Mouse (Mus musculus) regulatory T cell (primary cell): ENCODE results near the gene Pxt1.

ENCODE experiments used
- in situ Hi-C: fragments of 300-600 bp; cut with MboI, MseI; formaldehyde crosslinking; loops from one replicate; pipeline ENCODE4 v1.15.1; 2025; ENCODE audit warnings: high pct_unique_total_duplicates

Gene Pxt1

DNA sequence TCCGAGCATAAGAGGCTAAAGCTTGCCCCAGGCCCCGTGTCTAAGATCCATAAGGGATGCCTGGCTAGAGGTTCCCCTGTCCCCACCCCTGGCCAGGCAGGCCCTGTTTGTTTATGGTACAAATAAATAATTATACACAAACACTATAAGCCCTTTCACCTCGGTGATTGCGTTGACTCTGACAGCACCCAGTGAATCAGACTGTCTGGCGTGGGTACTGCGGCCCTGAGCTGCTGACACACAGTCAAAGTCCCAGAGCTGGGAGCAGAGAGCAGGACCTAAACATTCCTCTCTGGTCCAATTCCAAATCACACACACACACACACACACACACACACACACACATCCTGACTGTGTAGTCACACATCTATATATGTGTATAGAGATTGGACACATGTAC is 29.7 kb downstream of the Pxt1 start:
- in situ Hi-C loops, result no loop called here

DNA sequence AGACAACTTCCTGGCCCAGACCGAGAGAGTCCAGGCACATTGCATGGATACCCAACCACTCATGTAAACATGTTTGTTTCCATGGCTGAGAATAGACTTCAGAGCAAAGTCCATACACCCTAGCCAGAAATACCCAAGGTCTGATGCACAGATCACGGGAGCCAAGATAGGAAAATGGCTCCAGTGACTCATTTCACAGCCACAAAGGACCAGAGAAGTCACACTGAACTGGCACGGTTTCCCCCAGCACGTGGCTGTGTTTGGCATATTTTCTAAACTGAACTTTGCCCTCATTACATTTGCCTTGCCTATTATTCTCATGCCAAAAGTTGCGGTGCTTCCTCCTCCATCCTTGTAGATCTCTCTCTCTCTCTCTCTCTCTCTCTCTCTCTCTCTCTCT is 30.4 kb downstream of the Pxt1 start:
- in situ Hi-C loops, result no loop called here

DNA sequence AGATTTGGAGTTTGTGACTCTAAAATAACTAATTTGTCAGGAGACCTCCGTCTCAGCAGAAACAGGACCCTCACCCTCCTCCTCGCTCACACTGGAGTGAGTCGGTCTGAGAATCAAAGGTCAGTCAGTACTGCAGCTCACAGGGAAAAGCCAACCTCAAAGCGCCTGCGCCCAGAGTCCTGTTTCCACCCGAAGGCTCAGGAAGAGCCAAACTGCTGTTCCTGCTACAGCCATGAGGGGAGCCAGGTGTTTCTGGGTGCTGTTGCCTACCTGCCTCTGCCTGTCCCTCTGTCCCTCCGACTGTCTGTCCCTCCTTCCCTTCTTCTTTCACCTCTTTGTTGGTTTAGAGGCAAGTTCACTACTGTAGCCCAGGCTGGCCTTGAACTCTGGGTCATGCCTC is 33.5 kb downstream of the Pxt1 start:
- in situ Hi-C loops, result no loop called here

DNA sequence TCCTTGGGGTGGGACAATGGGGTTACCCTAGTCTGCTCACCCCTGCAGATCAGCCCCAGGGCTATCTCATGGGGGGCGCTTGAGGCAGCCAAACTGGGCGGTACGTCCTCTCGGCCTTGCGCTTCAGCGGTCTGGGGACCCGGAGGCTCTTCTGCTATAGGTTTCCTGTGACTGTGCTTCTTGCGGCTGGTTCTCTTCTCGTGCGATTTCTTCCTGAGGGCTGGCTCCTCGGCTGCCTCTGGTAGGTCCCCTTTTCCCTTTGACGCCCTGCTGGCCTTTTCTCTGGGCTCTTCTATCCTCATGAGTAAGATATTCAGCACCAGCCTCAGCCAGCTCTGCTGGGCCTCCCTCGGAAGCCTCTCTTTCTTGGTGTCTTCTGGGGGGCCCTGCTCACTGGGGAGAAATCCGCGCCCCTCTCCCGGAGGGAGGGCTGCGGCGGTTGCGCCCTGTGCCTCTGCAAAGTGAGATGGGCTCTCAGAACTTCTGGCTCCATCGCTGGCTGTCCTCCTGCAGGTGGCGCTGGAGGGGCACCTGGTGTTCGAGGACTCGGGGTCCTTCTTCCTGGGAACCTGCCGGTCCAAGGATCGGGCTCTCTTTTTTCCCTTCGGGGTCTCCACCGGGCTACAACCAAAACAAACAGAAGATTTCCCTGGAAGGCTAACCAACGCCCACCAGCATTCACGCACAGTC is 34.2 kb downstream of the Pxt1 start:
- in situ Hi-C loops, result no loop called here

DNA sequence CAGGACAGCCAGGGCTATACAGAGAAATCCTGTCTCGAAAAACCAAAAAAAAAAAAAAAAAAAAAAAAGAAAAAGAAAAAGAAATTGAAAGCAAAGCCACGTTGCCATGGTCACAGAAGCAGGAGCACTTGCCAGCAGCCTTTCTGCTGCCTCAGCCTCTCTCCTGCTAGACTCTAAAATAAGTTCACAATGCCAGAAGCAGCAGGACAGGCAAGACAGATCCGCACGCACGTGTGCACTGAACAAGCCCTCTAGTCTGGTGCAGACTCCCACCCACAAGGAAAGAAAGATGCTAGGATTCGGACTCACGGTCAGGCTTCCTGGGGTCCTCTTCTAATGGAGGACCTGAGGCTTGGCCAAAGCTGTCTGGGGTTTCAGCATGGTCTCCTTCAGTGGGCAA is 35.7 kb downstream of the Pxt1 start:
- in situ Hi-C loops, result no loop called here

DNA sequence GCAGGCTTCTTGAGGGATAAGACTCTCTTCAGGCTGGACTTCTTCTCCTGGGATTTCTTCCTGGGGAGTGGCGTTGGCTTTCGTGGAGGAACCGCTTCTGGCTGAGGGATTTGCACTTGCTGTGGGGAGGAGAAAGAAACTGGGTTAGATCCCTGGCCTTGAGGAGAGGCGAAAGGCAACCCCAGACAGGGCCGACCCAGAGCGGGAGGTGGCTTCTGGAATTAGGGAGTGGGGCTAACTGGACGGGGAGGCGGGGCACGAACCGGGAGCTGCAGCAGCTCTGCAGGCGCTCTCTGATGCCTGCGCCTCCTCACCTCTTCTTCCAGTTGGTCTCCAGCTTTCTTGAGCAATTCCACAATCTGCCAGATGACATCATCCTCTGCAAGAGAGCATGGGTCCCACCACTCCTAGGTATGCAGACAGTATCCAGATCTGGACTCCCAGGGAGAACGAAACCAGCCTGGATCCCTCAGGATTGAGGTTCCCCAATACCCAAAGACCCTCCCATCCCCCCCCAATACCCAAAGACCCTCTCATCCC is 38.2 kb downstream of the Pxt1 start:
- in situ Hi-C loops, result no loop called here

DNA sequence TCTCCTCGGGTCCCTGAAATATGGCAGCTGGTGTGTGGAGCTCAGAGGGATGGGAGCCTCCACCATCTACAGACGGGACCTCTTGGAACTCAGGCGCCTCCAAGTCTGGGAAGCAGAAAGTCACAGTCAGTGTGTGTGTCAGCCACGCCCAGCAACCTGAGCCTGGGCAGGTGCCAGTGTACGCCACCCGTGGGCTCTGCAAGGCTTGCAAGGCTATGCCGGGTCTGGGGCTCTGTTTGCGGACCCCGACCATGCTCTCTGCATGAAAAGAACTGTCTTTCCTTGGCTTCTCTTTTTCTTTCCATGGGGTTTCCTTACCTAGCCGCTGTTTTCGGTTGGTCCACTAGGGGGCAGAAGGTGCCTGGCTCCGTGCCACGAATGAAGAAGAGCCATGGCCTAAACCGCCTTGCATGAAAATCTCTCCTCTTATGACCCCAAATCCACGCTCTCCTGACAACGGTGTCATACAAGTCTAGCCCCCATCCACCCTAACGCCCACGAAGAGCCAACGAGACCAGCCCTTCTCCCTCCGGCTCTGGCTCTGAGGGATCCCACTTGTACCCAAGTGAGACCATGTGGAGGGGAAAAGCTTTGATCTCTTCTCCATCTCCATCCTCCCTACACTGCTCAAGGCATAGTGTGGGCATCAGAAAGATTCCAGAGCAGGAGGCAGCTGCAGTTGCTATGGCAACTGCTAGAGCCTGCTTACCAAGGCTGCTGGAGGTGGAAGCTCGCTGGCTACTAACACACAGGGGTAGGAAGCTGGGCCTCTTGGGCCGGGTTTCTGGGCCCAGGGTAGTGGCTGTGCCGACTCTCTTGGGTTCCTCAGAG is 38.9 kb downstream of the Pxt1 start:
- in situ Hi-C loops, result no loop called here

DNA sequence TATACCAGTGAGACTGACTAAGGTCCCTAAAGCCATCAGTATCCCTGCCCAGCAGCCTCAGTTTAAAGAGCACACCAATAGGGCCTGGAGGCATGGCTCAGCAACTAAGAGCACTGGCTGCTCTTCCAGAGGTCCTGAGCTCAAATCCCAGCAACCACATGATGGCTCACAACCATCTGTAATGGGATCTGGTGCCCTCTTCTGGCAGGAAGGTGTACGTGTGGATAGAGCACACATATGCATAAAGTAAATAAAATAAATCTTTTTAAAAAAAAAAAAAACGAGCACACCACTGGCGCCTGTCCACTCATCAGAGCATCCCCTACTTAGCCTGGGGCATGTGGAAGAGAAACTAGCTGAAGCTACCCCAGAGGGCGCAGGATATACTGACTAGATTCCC is 42.1 kb downstream of the Pxt1 start:
- in situ Hi-C loops, result no loop called here

DNA sequence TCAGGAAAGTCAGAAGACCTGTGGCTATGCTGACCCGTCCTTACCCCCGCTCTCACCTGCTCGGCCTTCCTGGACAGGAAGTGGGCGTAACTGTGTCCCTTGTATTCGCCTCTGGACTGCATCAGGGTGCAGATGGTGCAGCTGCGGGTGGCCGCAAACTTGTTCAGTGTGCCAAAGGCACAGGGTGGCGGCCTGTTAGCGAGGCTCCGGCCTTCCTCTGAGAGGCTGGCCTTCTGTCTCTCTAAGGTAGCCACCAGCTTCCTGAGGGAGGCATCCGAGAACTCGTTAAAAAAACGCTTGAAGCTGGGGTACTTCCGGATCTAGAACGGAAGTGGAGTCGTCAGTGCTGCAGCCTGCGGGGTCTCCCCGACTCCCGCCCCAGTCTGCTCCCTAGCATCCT is 44.2 kb downstream of the Pxt1 start:
- in situ Hi-C loops, result no loop called here

DNA sequence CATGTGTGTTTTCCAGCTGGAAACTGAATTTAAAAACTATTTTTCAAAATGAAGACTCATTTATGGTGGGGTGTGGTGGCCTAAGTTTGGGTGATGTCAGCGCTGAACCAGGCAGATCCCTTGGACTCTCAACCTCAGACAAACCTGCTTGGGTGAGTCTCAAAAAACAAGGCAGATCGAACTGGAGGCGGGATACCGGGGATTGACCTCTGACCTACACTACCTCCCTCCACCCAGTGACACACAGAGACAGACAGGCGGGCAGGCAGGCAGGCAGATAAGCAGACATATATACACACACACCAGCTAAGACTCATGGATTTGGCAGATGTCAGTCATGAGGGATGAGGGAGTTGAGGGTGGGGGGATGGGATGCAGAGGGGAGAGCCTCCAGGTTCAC is 45.4 kb downstream of the Pxt1 start:
- in situ Hi-C loops, result no loop called here

DNA sequence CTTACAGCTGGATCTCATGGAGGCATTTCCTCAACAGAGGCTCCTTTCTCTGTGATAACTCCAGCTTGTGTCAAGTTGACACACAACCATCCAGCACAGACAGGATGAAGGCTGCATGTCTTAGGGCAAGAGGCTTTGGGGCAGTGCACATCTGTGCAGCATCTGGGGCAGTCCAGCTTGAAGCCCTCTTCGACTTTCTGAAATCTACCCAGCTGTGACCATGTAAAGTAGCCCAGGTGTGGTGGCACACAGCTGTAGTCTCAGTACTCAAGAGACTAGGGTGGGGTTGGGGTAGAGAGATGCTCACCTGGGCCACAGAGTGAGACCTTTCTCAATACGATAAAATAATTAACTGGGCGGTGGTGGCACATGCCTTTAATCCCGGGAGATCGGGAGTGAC is 45.8 kb downstream of the Pxt1 start:
- in situ Hi-C loops, result no loop called here

DNA sequence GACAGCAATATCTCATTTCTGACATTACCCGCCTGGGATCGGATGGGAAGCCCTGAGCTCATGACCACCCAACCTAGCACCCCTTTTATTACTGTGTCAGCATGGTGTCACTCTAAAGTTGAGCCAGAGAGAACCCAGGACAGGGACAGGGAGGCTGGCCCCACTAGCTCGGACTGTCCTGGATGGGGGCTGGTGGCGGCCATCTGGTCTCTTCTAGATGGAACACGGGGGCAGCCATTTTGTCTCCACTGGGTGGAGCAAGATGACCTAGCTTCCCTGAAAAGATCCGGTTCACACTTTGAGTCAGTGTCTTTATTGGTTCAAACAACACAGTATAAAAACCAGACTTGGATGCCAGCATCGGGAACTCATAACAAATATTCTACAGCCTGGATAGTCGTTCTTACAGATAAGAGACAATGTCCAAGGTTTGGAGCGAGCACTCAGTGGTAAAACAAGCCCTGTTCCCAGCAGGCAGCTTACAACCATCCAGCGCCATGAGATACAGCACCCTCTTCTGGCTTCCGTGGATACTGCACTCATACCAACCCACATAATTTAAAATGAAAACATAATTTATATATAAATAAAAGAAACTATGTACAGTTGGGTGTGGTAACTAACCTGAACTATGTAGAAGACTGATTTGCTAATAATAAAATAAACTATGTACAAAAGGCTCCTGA is 47.4 kb downstream of the Pxt1 start:
- in situ Hi-C loops, result no loop called here

DNA sequence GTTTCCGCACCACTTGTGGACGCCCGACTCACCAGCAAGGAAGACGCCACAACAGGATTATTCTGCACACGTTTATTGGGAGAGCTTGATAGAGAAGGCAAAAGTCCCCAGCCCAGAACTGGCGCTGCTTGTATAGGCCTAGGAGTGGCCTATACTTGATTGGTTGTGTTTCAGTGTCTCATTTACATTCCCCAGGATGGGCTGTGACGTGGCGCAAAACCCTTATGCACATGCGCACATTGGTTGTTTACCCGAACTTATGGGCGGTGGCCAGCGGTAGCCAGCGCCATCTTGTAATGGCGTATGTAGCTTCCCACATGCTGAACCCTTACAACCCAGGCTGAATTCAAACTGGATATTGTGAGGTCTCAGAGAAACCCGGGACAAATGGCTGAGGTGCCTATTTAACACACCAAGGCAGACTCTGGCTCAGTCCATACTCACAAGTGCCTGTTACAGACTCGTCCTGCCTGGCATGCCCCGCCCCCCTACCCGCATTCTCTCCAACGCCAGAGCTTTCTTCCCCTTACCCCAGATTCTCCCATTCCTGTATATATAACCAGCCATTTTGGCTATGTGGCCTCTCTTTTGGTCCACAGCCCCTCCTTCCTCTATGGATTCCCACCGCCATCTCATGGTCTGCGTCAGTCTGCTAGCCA is 48.3 kb downstream of the Pxt1 start:
- in situ Hi-C loops, result no loop called here

DNA sequence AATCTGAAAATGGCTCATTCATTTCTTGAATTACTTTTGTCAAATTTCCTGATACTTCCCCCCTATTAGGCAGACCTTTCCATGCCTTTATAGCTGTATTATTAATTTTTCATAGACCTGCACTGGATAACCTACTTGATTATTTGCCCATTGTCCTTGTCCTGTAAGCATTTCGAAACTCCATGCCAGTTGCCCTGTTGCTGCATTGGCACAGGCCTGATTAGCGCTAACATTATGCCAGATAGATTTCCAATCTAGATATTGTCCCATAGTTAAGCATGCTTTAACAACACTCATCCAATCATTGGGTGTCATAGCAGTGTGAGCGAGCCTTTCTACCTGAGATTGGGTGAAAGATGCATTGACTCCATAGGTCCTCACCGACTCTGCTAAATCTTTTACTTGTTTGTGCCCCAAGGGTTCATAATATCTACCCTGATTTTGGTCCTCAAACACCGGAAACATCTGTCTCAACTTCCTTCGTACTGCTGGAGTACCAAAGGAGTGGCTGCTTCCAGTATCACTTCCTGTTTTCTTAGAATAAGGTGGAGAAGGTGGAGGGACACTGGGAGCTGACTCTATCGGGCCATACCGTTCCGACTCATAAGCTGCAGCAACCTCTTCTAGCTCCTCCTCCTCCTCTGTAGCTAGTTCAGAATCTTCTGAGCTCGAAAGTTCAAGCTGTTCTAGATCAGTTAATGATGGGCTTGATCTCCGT is 49.4 kb downstream of the Pxt1 start:
- in situ Hi-C loops, result no loop called here

DNA sequence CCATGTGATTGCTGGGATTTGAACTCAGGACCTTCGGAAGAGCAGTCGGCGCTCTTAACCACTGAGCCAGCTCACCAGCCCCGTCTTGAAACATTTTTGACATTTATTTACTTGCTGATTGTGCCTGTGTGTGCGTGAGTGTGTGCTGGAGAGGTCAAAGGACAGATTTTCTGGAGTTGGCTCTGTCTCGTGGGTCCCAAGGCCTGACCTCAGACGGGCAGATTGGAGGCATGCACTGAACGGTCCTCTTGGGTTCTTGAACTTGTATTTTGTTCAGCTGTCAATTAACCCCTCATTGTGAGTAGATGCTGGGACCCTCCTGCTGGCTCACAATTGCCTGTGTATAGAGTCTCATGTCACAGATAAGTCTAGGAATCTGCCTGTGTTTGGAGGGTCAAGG is 57.4 kb downstream of the Pxt1 start:
- in situ Hi-C loops, result no loop called here

DNA sequence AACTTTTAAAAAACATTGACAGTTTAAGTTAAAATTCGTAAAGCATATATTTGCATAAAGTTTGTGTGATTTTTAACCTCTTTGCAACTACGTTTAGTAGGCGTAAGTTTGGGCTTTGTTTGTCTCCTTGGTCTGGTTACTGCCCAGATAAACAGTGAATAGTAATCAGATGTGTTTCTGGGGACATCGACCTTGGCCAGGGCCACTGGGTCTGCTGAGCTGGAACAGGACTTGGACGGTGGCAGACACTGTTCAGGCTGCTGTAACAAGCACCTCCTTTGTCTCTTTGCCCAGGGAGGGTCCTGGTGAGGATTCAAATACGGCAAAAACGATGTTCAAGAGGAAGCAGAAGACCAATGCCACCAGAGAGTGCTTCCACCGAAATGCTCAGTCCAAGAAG is 58.4 kb downstream of the Pxt1 start:
- in situ Hi-C loops, result no loop called here
